Mouse (Mus musculus): ENCODE results near the gene Osbp. TPM values are rescaled to one million over a fixed set of nuclear protein-coding genes. Genes with fewer than 3 reads are reported as not detected.
"Not testable (repeated sequence)": the region's sequence is repeated elsewhere in the genome, so short reads cannot be mapped to it uniquely, and the experiment has no call there.

Osbp gene
- polyA plus RNA-seq, 1 experiment from 2014 or later = 6.3 TPM

DNA sequence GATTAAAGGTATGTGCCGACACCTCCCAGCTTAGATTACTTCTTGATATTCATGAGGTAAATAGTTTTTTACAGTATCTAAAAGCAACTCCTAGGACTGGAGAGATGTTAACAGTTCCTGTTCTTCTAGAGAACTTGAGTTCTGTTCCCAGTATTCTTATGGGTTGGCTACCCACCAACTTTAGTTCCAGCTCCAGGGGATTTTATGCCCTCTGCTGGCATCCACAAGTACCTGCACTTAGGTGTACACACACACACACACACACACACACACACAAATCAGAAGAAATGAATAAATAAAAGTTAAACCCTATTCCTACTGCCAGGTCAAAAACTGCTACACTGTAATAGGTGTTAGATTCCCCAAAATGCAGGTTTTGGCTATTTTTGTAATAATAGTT, 1.5 kb upstream of the Osbp start:
- Histone ChIP-seq H3K9ac (no peak overlapping the region), H3K27me3 (no peaks in the 10 kb centered on the region), H3K9me3 (no peaks in the 10 kb centered on the region), H3K4me1 (peaks cover 18% of the 10 kb centered on the region), H3K36me3 (replicated peaks) (no peaks in the 10 kb centered on the region), H3K4me2 (peak overlapping the region; percentile 57), H3K4me3 (replicated peaks) (peak overlapping the region; percentile 90; the same call in 1 of the 2 replicates), H3K27ac (no peak overlapping the region)
- 89% methylated on average over 1 of the region's 1 CpGs for WGBS
- no peak for ATAC-seq (ENCODE audit: low FRiP score)

DNA sequence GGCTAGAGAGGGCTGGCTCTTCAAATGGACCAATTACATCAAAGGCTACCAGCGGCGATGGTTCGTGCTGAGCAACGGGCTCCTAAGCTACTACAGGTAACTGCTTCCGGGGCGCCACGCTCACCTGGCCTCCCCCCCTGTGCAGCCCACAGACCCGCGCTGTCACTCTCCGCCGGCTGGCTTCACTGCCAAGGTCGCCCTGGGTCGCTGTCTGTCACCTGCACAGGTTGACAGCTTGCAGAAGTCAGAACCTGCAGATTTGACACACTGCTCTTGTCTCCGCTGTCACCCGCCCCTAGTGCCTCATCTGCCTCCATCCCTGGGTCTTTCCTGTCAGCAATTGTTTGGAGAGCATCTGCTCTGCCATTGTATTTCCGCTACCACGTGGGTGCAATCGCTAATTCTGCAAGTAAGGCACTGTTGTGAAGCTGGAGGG, 478 bp downstream of the Osbp start:
- Histone ChIP-seq H3K9ac (peak overlapping the region; percentile 82), H3K4me1 (peaks cover 18% of the 10 kb centered on the region), H3K9me3 (no peaks in the 10 kb centered on the region), H3K27me3 (no peaks in the 10 kb centered on the region), H3K36me3 (replicated peaks) (peaks cover 8% of the 10 kb centered on the region), H3K4me3 (replicated peaks) (peak overlapping the region; percentile 90), H3K27ac (peak overlapping the region; percentile 83), H3K4me2 (peak overlapping the region; percentile 95)
- ATAC-seq (ENCODE audit: low FRiP score) = no peak
- WGBS = under 1% methylated on average over 15 of the region's 18 CpGs

DNA sequence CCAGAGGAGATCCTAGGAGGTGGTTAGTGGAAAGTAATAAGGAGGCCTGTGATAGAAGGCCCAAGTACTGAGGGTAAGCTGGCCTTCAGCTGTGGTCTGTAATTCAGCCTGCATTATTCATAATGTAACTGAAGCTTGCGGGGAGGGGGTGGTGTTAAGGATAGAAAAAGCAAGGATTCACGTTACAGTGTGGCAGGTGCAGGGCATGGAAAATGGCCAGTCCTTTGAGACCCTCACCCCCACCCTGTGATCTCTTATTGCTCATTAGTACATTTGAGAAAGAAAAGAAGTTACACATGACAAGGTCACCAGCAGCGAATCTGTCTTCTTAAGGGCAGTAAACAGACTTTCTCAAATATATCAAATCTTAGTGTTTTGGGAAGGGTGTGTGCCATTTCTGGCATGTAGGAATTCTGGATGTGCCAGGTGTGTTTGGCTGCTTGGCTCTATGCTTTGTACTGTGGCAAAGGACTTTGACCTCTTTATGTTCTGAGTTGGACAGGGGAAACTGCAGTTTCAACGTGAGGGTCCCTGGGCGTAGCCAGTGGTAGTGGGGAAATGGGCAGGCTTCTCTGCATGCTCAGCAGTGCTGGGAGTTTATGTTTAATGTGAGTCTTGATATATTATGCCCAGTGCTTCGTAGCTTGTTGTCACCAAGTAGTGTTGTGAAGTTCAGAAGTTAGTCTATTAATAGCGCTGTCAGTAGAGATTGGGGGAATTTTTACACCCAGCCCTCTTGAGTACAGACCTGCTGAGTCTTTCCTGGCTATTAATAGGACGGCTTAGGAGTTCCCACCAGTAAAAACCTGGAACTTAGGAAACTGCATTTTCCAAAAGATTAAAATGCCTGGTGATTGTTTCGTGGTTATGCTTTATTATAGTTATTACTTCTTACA, 3.7 kb downstream of the Osbp start:
- Histone ChIP-seq H3K36me3 (replicated peaks) (peaks cover 39% of the 10 kb centered on the region), H3K9me3 (no peaks in the 10 kb centered on the region), H3K27ac (no peak overlapping the region), H3K4me1 (peaks cover 18% of the 10 kb centered on the region), H3K4me3 (replicated peaks) (no peak overlapping the region), H3K27me3 (no peaks in the 10 kb centered on the region), H3K4me2 (no peak overlapping the region), H3K9ac (no peak overlapping the region)
- 88% methylated on average over 9 of the region's 9 CpGs for WGBS
- no peak for ATAC-seq (ENCODE audit: low FRiP score)

DNA sequence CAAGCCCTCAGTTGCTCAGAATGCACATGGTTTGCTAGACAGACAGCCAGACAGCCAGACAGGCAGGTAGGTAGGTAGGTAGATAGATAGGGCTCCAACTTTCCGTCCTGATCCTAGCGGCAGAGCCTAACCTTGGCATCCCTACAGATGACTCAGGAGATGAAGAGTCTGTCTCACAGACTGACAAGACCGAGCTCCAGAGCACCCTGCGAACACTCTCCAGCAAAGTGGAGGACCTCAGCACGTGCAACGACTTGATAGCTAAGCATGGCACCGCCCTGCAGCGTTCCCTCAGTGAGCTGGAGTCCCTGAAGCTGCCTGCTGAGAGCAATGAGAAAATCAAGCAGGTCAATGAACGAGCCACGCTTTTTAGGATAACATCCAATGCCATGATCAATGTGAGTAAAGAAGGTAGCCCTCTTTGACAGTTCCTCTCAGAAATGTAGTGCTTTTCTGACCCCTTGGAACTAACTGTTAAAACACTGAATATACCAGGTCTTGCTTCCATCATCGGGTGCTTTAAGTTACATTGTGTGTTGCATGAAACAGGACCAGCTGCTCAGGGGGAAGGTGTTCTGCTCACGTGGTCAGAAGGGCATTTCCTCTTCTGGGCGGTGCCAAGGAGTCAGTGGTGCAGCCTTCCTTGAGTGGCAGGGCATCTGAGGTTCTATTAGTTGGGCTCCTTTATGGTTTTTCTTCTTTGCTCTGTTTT, 7.9 kb downstream of the Osbp start:
- no peak overlapping the region for H3K4me3 ChIP-seq (replicated peaks)
- no peak overlapping the region for H3K9ac ChIP-seq
- H3K4me1 ChIP-seq = 0 out of 2 replicates have a peak, but pooled peaks cover 4% of the 10 kb centered on the region
- peaks cover 78% of the 10 kb centered on the region for H3K36me3 ChIP-seq (replicated peaks)
- WGBS = 92% methylated on average over 13 of the region's 13 CpGs
- ATAC-seq (ENCODE audit: low FRiP score) = no peak
- no peak overlapping the region for H3K27ac ChIP-seq
- no peak overlapping the region for H3K4me2 ChIP-seq
- H3K27me3 ChIP-seq = no peaks in the 10 kb centered on the region
- H3K9me3 ChIP-seq = no peaks in the 10 kb centered on the region

DNA sequence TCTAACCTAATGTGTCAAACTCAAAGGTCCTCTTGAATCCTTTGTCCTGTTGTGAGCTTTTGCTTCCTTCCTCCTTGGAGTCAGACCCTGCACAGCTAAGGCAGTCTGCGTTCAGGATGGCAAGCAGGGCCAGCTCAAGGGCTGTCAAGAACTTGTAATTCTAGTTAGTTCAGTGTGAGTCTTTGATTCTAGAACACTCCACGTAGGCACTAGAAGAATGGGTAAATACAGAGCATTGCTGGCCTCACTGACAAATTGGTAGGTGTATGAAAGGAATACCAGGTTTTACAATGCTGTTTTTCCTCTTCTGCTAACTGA, 8.4 kb downstream of the Osbp start:
- Histone ChIP-seq H3K9me3 (no peaks in the 10 kb centered on the region), H3K4me3 (replicated peaks) (no peak overlapping the region), H3K36me3 (replicated peaks) (peaks cover 83% of the 10 kb centered on the region), H3K27me3 (no peaks in the 10 kb centered on the region), H3K27ac (no peak overlapping the region), H3K4me2 (no peak overlapping the region), H3K9ac (no peak overlapping the region), H3K4me1 (no peaks in the 10 kb centered on the region)
- WGBS = 85% methylated on average over 2 of the region's 2 CpGs
- no peak for ATAC-seq (ENCODE audit: low FRiP score)

DNA sequence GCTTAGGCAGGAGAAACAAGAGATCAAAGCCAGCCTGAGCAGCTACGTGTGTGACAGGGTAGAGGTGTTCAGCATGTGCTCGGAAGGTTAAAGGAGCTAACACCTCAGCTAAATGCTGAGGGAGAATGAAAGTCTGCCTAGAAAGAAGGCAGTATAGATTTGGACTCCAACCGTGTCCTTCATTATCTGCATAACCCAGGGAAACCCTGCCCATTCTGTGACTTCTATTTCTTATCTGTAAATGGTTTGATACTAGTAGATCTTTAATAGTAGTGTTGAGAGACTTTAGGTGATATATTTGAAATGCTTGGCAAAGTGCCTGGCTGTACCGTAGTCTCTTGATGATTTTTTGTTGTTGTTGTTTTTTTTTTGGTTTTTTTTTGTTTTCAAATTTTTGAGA, 9.9 kb downstream of the Osbp start:
- Histone ChIP-seq H3K4me2 (no peak overlapping the region), H3K9me3 (no peaks in the 10 kb centered on the region), H3K9ac (no peak overlapping the region), H3K4me1 (no peaks in the 10 kb centered on the region), H3K4me3 (replicated peaks) (no peak overlapping the region), H3K36me3 (replicated peaks) (peaks cover 94% of the 10 kb centered on the region), H3K27me3 (no peaks in the 10 kb centered on the region), H3K27ac (no peak overlapping the region)
- ATAC-seq (ENCODE audit: low FRiP score) = no peak
- 93% methylated on average over 4 of the region's 4 CpGs for WGBS

DNA sequence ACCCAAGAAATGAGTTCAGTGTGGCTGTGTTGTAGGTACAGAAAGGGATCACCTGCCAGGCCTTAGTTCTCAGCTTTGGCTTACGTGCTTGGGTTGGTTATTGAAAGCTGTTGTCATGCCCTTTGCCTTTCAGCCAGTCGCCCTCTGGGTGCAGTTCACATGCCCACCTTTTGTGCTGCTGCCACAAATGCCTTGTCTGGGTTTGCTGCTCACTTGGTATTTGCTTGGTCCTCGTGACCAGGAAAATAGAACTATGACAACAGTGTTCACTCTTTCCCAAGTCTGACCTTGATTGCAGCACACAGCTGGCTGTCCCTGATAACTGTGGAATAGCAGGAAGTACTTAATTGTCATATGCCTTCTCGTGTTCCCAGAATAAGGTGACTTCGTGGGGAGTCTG, 11.6 kb downstream of the Osbp start:
- no peaks in the 10 kb centered on the region for H3K9me3 ChIP-seq
- no peak overlapping the region for H3K4me3 ChIP-seq (replicated peaks)
- 88% methylated on average over 5 of the region's 5 CpGs for WGBS
- H3K36me3 ChIP-seq (replicated peaks) = peaks cover 92% of the 10 kb centered on the region
- H3K4me2 ChIP-seq = no peak overlapping the region
- no peak overlapping the region for H3K9ac ChIP-seq
- no peaks in the 10 kb centered on the region for H3K4me1 ChIP-seq
- H3K27ac ChIP-seq = no peak overlapping the region
- no peak for ATAC-seq (ENCODE audit: low FRiP score)
- H3K27me3 ChIP-seq = no peaks in the 10 kb centered on the region

DNA sequence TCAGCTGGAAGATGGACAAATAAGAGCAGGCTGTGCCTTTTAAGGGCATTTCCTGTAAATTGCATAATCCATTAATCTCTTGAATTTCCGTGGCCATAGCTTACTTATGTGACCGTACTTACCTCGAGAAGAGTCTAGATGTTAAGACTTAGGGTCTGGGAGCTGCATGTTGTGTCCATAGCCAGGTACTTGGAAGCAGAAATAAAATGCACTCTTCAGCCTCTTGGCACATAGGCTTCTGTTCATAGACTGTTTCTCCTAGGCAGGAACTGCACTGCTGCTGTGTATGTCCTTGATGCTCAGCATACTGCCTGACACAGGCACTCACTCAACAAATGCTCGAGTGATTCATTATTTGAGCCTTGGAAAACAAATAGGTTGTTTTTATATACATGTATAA, 14.7 kb downstream of the Osbp start:
- Histone ChIP-seq H3K36me3 (replicated peaks) (peaks cover 88% of the 10 kb centered on the region), H3K4me1 (no peaks in the 10 kb centered on the region), H3K27ac (no peak overlapping the region), H3K27me3 (no peaks in the 10 kb centered on the region), H3K9ac (no peak overlapping the region), H3K4me2 (no peak overlapping the region), H3K4me3 (replicated peaks) (no peak overlapping the region), H3K9me3 (no peaks in the 10 kb centered on the region)
- WGBS = 92% methylated on average over 4 of the region's 4 CpGs
- no peak for ATAC-seq (ENCODE audit: low FRiP score)

DNA sequence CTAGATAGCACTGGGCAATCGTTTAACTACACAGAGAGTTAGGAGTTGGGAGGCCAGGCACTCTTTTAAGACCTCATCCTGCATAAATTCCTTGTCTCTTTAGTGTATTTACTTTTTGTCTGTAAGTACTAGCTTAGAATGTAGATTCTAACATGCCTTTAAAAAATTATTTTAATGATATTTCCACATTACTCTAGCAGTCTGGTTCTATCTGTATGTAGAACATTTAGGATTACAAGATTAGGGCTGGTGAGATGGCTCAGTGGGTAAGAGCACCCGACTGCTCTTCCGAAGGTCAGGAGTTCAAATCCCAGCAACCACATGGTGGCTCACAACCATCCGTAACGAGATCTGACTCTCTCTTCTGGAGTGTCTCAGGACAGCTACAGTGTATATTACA, 18.9 kb downstream of the Osbp start:
- not testable (repeated sequence) for H3K27me3 ChIP-seq; H3K27ac ChIP-seq; H3K9me3 ChIP-seq; H3K9ac ChIP-seq; H3K4me2 ChIP-seq; H3K4me3 ChIP-seq (replicated peaks); ATAC-seq (ENCODE audit: low FRiP score); H3K4me1 ChIP-seq
- peaks cover 82% of the 10 kb centered on the region for H3K36me3 ChIP-seq (replicated peaks)
- WGBS = 87% methylated on average over 5 of the region's 5 CpGs

DNA sequence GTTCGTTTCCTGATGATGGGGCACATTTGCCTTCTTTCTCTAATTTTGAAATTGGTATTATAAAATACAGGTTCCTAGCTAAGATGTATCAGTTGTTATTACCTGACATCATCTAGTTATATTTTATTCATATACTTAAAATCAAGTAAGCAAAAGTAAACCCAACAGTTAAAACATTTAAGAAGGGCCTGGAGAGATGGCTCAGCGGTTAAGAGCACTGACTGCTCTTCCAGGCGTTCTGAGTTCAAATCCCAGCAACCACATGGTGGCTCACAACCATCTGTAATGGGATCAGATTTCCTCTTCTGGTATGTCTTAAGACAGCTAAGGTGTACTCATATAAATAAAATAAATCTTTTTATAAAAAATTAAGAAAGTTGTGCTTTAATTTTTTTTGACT, 22.1 kb downstream of the Osbp start:
- H3K36me3 ChIP-seq (replicated peaks) = peaks cover 82% of the 10 kb centered on the region
- WGBS = 88% methylated on average over 3 of the region's 3 CpGs
- H3K27ac ChIP-seq = no peak overlapping the region
- no peak overlapping the region for H3K4me3 ChIP-seq (replicated peaks)
- H3K4me2 ChIP-seq = no peak overlapping the region
- H3K4me1 ChIP-seq = no peaks in the 10 kb centered on the region
- H3K9me3 ChIP-seq = no peaks in the 10 kb centered on the region
- no peak overlapping the region for H3K9ac ChIP-seq
- ATAC-seq (ENCODE audit: low FRiP score) = no peak
- no peaks in the 10 kb centered on the region for H3K27me3 ChIP-seq

DNA sequence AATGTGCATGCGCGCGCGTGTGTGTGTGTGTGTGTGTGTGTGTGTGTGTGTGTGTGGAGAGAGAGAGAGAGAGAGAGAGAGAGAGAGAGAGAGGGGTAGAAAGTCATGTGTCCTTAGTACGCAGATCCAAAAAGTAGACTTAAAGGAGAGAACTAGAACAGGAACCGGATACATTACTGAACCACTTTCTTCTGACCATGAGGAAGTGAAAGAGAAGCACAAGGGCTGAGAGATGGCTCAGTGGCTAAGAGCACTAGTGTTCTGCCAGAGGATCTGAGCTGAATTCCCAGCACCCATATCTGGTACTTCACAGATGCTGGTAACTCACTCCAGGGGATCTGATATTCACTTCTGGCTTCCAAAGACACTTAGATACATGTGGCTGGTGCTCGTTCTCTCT, 23.6 kb downstream of the Osbp start:
- H3K27ac ChIP-seq = no peak overlapping the region
- H3K9me3 ChIP-seq = no peaks in the 10 kb centered on the region
- no peaks in the 10 kb centered on the region for H3K4me1 ChIP-seq
- no peak for ATAC-seq (ENCODE audit: low FRiP score)
- H3K4me3 ChIP-seq (replicated peaks) = no peak overlapping the region
- no peaks in the 10 kb centered on the region for H3K27me3 ChIP-seq
- 94% methylated on average over 7 of the region's 7 CpGs for WGBS
- no peak overlapping the region for H3K9ac ChIP-seq
- H3K36me3 ChIP-seq (replicated peaks) = peaks cover 79% of the 10 kb centered on the region
- no peak overlapping the region for H3K4me2 ChIP-seq

DNA sequence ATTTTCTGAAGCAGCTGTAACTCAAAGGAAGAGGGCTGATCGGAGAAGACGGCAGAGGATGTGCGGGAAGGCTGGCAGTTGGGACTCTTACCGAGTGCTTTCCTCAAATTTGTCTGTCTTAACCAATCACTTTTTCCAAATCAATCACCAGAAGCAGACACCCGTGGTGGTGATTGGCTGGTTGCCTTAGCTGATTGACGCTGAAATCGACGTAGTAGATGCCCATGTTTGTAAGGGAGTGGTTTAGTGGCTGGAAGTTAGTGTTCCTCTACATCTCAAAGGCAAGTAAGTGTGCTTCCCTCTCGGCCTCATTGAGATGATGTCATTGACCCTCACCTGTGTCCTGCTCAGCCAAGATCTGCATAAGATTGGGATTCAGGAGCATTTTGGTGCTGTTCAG, 26.3 kb downstream of the Osbp start:
- Histone ChIP-seq H3K9ac (no peak overlapping the region), H3K27me3 (no peaks in the 10 kb centered on the region), H3K9me3 (no peaks in the 10 kb centered on the region), H3K27ac (no peak overlapping the region), H3K36me3 (replicated peaks) (peaks cover 77% of the 10 kb centered on the region), H3K4me2 (no peak overlapping the region), H3K4me1 (no peaks in the 10 kb centered on the region), H3K4me3 (replicated peaks) (no peak overlapping the region)
- WGBS = 93% methylated on average over 9 of the region's 9 CpGs
- ATAC-seq (ENCODE audit: low FRiP score) = no peak
